Mouse (Mus musculus) erythroid progenitor cell, adult 5-6 weeks (primary cell): ENCODE data around the gene Tob2. TPM values are rescaled to one million over a fixed set of nuclear protein-coding genes. Genes with fewer than 3 reads are reported as not detected.

Source experiments
- ATAC-seq: replicated peaks from 2 replicates; pipeline ENCODE4 v1.8.0; 2016; ENCODE audit warnings: moderate number of reproducible peaks, mild to moderate bottlenecking, moderate TSS enrichment, inconsistent platforms; ENCODE audit not compliant: poor library complexity, low FRiP score, severe bottlenecking
- total RNA-seq, 2 experiments: library from RNA; stranded (forward) in 1 of 2; stranded (reverse) in 1 of 2; fragments of 150-400 nt in 1 of 2; fragments of 186-747, 209-891 nt in 1 of 2; gene quantifications; 2 replicates each; pipeline versions ENCODE4 v1.2.3 to v1.2.4; 2015 to 2017; ENCODE audit warnings: low replicate concordance in 2 of 2

The Tob2 gene
- total RNA-seq (2015; ENCODE audit: low replicate concordance): 9.7 and 10.5 TPM in 2 replicates
- 8.7 and 9.4 TPM in 2 replicates for total RNA-seq (2017; ENCODE audit: low replicate concordance)

- peak; percentile 21 for ATAC-seq
Measured at GRCm38 (mm10) chr15:81858517-81859329, at the start of gene Tob2. TSS of gene Tob2 (minus strand) at chr15:81858796.

- no peak for ATAC-seq
Measured at GRCm38 (mm10) chr15:81907953-81908352, 49.4 kb upstream of the Tob2 start.

- peak; percentile 57 for ATAC-seq
Measured at GRCm38 (mm10) chr15:81904939-81905338, 46.3 kb upstream of the Tob2 start.

GRCm38 (mm10) chr15:81898751-81899150 is 40.2 kb upstream of the Tob2 start:
- no peak for ATAC-seq

- ATAC-seq: no peak
Measured at GRCm38 (mm10) chr15:81897607-81898285, 39.1 kb upstream of the Tob2 start.

GRCm38 (mm10) chr15:81896407-81896806 is 37.8 kb upstream of the Tob2 start:
- no peak for ATAC-seq

- no peak for ATAC-seq
Measured at GRCm38 (mm10) chr15:81894002-81894401, 35.4 kb upstream of the Tob2 start.

- ATAC-seq: peak; percentile 92
Measured at GRCm38 (mm10) chr15:81891822-81892580, 33.4 kb upstream of the Tob2 start.

GRCm38 (mm10) chr15:81891140-81891802 is 32.7 kb upstream of the Tob2 start:
- no peak for ATAC-seq

- no peak for ATAC-seq
Measured at GRCm38 (mm10) chr15:81889175-81889574, 30.6 kb upstream of the Tob2 start.

- ATAC-seq: no peak
Measured at GRCm38 (mm10) chr15:81886795-81887550, 28.4 kb upstream of the Tob2 start.

- ATAC-seq: no peak
Measured at GRCm38 (mm10) chr15:81885418-81885934, 26.9 kb upstream of the Tob2 start.

GRCm38 (mm10) chr15:81882348-81882747 is 23.8 kb upstream of the Tob2 start:
- ATAC-seq: no peak

GRCm38 (mm10) chr15:81879531-81880401 is 21.2 kb upstream of the Tob2 start:
- no peak for ATAC-seq

- peak; percentile 91 for ATAC-seq
Measured at GRCm38 (mm10) chr15:81872262-81873136, 13.9 kb upstream of the Tob2 start, which contains the start of gene Aco2. TSS of gene Aco2 (plus strand) at chr15:81872309.

GRCm38 (mm10) chr15:81871604-81872261 is 13.1 kb upstream of the Tob2 start, which contains the start of gene Phf5a:
TSS of gene Phf5a (minus strand) at chr15:81871911.
- ATAC-seq: peak; percentile 90
